Mouse (Mus musculus) midbrain, embryonic 11.5 days (tissue): ENCODE results near the gene Tmem185b. TPM values are rescaled to one million over a fixed set of nuclear protein-coding genes. Genes with fewer than 3 reads are reported as not detected.
A peak's percentile ranks its signal among the peaks of the same experiment; 100 is the strongest.

Source experiments
- ATAC-seq: fragments of 200-750 bp; cut with Nextera tagmentation; 2 replicates; pipeline ENCODE4 v1.8.0; 2017; ENCODE audit warnings: moderate TSS enrichment, moderate library complexity; ENCODE audit not compliant: low FRiP score
- DNase-seq: peaks from one replicate; pipeline ENCODE4 v3.0.0; 2015; ENCODE audit warnings: low spot score; ENCODE audit errors: missing footprints
- H3K27ac ChIP-seq: fragments of 300-500 bp; sonication (generic); 2 replicates; pipeline ENCODE4 v1.5.1; 2014; ENCODE audit warnings: low read depth, low read length
- H3K27me3 ChIP-seq: fragments of 300-500 bp; sonication (generic); 2 replicates; pipeline ENCODE4 v1.6.1; 2014; ENCODE audit warnings: mild to moderate bottlenecking, low read length, moderate library complexity, mixed read lengths; ENCODE audit not compliant: control insufficient read depth, insufficient read depth
- H3K36me3 ChIP-seq: fragments of 300-500 bp; sonication (generic); 2 replicates; pipeline ENCODE4 v1.6.1; 2014; ENCODE audit warnings: mild to moderate bottlenecking, low read length, moderate library complexity, mixed read lengths; ENCODE audit not compliant: control insufficient read depth, insufficient read depth
- H3K4me1 ChIP-seq: fragments of 300-500 bp; sonication (generic); 2 replicates; pipeline ENCODE4 v1.6.1; 2014; ENCODE audit warnings: low read length; ENCODE audit not compliant: control insufficient read depth, insufficient read depth
- H3K4me2 ChIP-seq: fragments of 300-500 bp; sonication (generic); 2 replicates; pipeline ENCODE4 v1.6.1; 2014; ENCODE audit warnings: mild to moderate bottlenecking, moderate library complexity
- H3K4me3 ChIP-seq: fragments of 300-500 bp; sonication (generic); 2 replicates; pipeline ENCODE4 v1.5.1; 2014; ENCODE audit warnings: low read depth, low read length
- H3K9ac ChIP-seq: fragments of 300-500 bp; sonication (generic); 2 replicates; pipeline ENCODE4 v1.6.1; 2014; ENCODE audit warnings: low read length
- H3K9me3 ChIP-seq: fragments of 300-500 bp; sonication (generic); 2 replicates; pipeline ENCODE4 v1.6.1; 2016; ENCODE audit warnings: low read length; ENCODE audit not compliant: control insufficient read depth
- WGBS: fragments of 180-500 bp; shearing (Covaris S2); extraction: QIAGEN DNeasy Blood & Tissue Kit; methylation state at CpG from one replicate; pipeline ENCODE4 v1.1.7; 2014; 5-methylcytosine and 5-hydroxymethylcytosine counted together
- polyA plus RNA-seq: library from polyadenylated mRNA; unstranded; fragments of >200 nt; fragmentation: Nextera tagmentation; extraction: Ambion mirVana; gene quantifications from 2 replicates; pipeline ENCODE4 v1.2.1, GENCODE M21; 2014

Tmem185b gene
- polyA plus RNA-seq, 1 experiment from 2014 or later, result 22.2 TPM

DNA sequence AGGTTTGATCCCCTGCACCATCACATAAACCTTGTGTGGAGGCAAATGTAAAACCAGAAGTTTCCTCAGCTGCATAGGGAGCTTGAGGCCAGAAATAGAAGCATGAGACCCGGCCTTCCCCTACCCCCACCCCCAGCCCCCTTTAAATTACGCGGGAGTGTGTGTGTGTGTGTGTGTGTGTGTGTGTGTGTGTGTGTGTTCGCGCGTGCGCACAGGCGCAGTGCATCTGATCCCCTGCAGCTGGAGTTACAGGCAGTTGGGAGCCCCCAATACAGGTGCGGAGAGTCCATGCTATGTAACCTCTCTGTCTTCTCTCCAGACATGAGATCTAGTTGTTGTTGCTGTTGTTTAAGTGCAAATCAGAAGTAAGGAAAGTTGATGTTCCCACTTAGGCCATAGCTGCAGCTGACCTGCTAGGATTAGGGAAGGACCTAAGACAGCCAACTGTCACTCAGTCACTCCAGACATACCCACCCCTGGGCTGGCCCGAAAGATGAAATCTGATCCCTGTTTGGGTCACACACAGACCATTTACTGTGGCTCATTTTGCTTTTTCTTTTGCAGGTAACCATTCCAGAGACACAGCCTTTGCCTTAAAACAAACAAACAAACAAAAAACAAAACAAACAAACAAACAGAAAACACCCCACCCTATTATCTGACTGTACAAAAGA, 37.9 kb upstream of the Tmem185b start:
- no peak overlapping the region for H3K9ac ChIP-seq
- H3K9me3 ChIP-seq, result no peaks in the 10 kb centered on the region
- H3K27me3 ChIP-seq, result no peaks in the 10 kb centered on the region; the same call in 1 of the 2 replicates
- H3K4me1 ChIP-seq, result no peaks in the 10 kb centered on the region
- WGBS, result 66% methylated on average over 10 of the region's 10 CpGs
- DNase-seq (peak; percentile 61), ATAC-seq (no peak)
- no peak overlapping the region for H3K4me2 ChIP-seq
- no peaks in the 10 kb centered on the region for H3K36me3 ChIP-seq
- no peak overlapping the region for H3K27ac ChIP-seq
- H3K4me3 ChIP-seq, result no peak overlapping the region

DNA sequence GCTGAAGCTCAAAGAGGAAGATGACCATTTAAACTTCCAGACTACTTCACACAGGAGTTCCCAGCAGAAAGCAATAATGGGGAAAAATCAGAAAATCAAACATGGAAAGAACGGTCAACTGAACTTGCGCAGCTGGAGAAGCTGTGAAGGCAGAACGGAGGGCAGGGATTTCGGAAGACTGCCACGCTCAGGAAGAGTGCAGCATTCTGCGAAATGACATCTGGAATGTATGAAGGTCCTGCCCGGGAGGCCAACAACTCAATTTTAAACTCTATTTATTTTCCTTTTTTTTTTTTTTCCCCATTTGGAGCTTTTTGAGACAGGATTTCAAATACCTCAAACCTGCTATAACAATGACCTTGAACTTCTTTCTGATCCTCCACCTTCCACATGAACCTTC, 35.2 kb upstream of the Tmem185b start:
- Histone ChIP-seq H3K4me3 (no peak overlapping the region), H3K4me1 (no peaks in the 10 kb centered on the region), H3K4me2 (no peak overlapping the region), H3K9me3 (no peaks in the 10 kb centered on the region), H3K27ac (no peak overlapping the region), H3K36me3 (no peaks in the 10 kb centered on the region), H3K27me3 (no peaks in the 10 kb centered on the region; the same call in 1 of the 2 replicates), H3K9ac (no peak overlapping the region)
- 76% methylated on average over 7 of the region's 7 CpGs for WGBS
- no peak for DNase-seq
- ATAC-seq, result no peak

GRCm38 (mm10) chr1:119492097-119492496, 33.9 kb upstream of the Tmem185b start:
- no peak for DNase-seq
- Histone ChIP-seq H3K4me3 (no peak overlapping the region), H3K27me3 (no peaks in the 10 kb centered on the region; the same call in 1 of the 2 replicates), H3K9ac (no peak overlapping the region), H3K4me2 (no peak overlapping the region), H3K36me3 (no peaks in the 10 kb centered on the region), H3K4me1 (no peaks in the 10 kb centered on the region), H3K9me3 (no peaks in the 10 kb centered on the region), H3K27ac (no peak overlapping the region)
- no peak for ATAC-seq
- 63% methylated on average over 11 of the region's 11 CpGs for WGBS

- H3K4me1 ChIP-seq, result no peaks in the 10 kb centered on the region
- ATAC-seq (no peak), DNase-seq (no peak)
- H3K27me3 ChIP-seq, result no peaks in the 10 kb centered on the region; the same call in 1 of the 2 replicates
- H3K4me2 ChIP-seq, result no peak overlapping the region
- no peak overlapping the region for H3K9ac ChIP-seq
- WGBS, result 85% methylated on average over 1 of the region's 1 CpGs
- no peak overlapping the region for H3K27ac ChIP-seq
- no peaks in the 10 kb centered on the region for H3K9me3 ChIP-seq
- H3K4me3 ChIP-seq, result no peak overlapping the region
- no peaks in the 10 kb centered on the region for H3K36me3 ChIP-seq
Observed at GRCm38 (mm10) chr1:119492505-119492904, 33.5 kb upstream of the Tmem185b start.

GRCm38 (mm10) chr1:119494024-119494711, 31.8 kb upstream of the Tmem185b start:
- Histone ChIP-seq H3K36me3 (no peaks in the 10 kb centered on the region), H3K27ac (no peak overlapping the region), H3K9me3 (no peaks in the 10 kb centered on the region), H3K4me1 (no peaks in the 10 kb centered on the region), H3K27me3 (no peaks in the 10 kb centered on the region; the same call in 1 of the 2 replicates), H3K9ac (no peak overlapping the region), H3K4me3 (no peak overlapping the region), H3K4me2 (no peak overlapping the region)
- DNase-seq (no peak), ATAC-seq (no peak)
- 83% methylated on average over 2 of the region's 2 CpGs for WGBS

DNA sequence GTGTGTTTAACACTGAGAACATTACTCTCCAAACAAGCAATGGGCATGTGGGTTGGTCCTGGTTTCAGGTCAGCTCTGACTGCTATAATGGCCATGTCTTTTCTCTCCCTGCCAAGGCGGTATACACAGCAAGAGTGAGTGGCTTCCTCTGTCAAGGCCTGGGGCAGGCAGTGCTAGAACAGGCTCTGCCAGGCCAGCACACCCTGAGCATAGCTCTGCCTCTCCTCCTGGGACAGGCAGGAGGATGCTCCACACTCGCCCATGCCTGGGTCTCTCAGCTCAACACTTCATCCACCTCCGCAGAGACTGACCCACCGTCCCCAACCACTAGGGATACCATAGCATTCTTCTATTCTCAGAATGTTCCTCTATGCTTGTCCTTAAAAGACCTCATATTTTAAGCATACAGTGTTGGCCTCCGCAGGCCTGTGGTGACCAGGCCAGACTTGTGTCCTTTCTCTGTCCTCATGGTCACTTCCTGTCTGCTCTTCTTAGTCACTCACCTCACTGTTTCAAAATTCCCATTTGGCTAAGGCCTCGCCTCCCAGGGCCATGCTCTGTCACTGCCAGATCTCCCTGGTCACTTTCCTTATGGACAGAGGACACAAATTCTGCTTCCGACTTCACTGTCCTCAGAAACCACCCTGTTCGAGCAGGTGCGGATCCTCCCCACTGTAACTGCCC, 31.1 kb upstream of the Tmem185b start:
- DNase-seq, result no peak
- H3K9me3 ChIP-seq, result no peaks in the 10 kb centered on the region
- no peak overlapping the region for H3K9ac ChIP-seq
- no peak overlapping the region for H3K27ac ChIP-seq
- no peak overlapping the region for H3K4me2 ChIP-seq
- no peaks in the 10 kb centered on the region for H3K36me3 ChIP-seq
- H3K4me3 ChIP-seq, result no peak overlapping the region
- 92% methylated on average over 8 of the region's 9 CpGs for WGBS
- H3K27me3 ChIP-seq, result no peaks in the 10 kb centered on the region; the same call in 1 of the 2 replicates
- no peak for ATAC-seq
- no peaks in the 10 kb centered on the region for H3K4me1 ChIP-seq

- ATAC-seq, result no peak
- H3K4me2 ChIP-seq, result no peak overlapping the region
- 89% methylated on average over 6 of the region's 6 CpGs for WGBS
- H3K36me3 ChIP-seq, result no peaks in the 10 kb centered on the region
- no peaks in the 10 kb centered on the region for H3K9me3 ChIP-seq
- H3K27ac ChIP-seq, result no peak overlapping the region
- no peak overlapping the region for H3K4me3 ChIP-seq
- DNase-seq, result no peak
- no peaks in the 10 kb centered on the region for H3K4me1 ChIP-seq
- no peaks in the 10 kb centered on the region; the same call in 1 of the 2 replicates for H3K27me3 ChIP-seq
- H3K9ac ChIP-seq, result no peak overlapping the region
Observed at GRCm38 (mm10) chr1:119495396-119495775, 30.6 kb upstream of the Tmem185b start.

GRCm38 (mm10) chr1:119497346-119498004, 28.5 kb upstream of the Tmem185b start:
- H3K36me3 ChIP-seq, result no peaks in the 10 kb centered on the region; the same call in 1 of the 2 replicates
- no peaks in the 10 kb centered on the region for H3K4me1 ChIP-seq
- H3K9ac ChIP-seq, result no peak overlapping the region
- no peak for ATAC-seq
- no peak overlapping the region for H3K4me3 ChIP-seq
- no peak overlapping the region for H3K4me2 ChIP-seq
- H3K27ac ChIP-seq, result no peak overlapping the region
- WGBS, result 77% methylated on average over 5 of the region's 5 CpGs
- no peak for DNase-seq
- H3K27me3 ChIP-seq, result no peaks in the 10 kb centered on the region; the same call in 1 of the 2 replicates
- no peaks in the 10 kb centered on the region for H3K9me3 ChIP-seq
